Mouse (Mus musculus) heart, postnatal 0 days (tissue): ENCODE measurements around the gene Gm5447.

Experiments used
- CTCF ChIP-seq: IDR thresholded peaks from 2 replicates; pipeline ENCODE4 v1.5.1; 2016; ENCODE audit warnings: antibody characterized with exemption, control low read depth, low read depth
- EP300 ChIP-seq: IDR thresholded peaks from 2 replicates; pipeline ENCODE4 v1.6.1; 2016; ENCODE audit warnings: antibody characterized with exemption, low read depth

- TF ChIP-seq CTCF (peak; percentile 72), EP300 (no peak)
Observed at GRCm38 (mm10) chr13:30993819-30994218, 19.8 kb downstream of the Gm5447 start.
